Mouse (Mus musculus): ENCODE results near the gene Haao.

Haao gene

DNA sequence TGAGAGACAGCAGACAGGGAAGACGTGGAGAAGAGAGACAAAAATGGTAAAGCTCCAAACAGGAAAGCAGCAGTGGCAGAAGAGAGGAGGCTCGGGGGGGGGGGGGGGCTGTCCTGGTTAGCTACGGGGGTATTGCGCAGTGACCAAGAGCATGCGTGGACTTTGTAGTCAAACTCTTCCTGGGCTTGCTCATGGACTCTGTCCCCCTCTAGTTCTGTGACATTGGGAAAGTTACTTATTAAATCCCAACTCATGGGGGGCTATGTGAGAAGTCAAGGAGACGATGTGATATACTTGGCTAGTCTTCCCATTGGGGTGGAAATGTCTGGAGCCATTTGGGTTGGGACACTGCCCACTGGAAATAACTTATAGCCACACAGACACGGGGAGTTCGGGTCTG lies 2.2 kb downstream of the Haao start:
- in situ Hi-C loops (cut with MboI; ENCODE audit: unreplicated experiment in 2 of 2), result no loop called here

DNA sequence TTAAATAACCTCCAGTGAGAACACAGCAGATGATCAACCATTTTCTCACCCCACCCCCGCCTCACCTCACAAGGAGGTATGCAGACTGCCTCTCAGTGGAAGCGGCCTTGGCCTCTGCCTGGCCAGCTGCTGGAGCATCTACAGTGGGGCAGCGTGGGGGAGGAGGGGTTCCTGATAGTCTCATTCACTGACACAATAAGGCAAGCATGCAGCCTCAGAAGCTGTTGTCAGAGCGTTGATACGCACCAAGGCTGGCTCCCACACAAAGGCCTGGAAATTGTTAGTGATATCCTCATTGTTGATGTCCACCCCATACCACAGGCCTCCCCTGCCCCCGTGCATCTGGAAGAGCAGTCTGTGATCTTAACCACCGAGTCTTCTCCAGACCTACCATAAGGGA lies 4.0 kb downstream of the Haao start:
- in situ Hi-C loops (cut with MboI; ENCODE audit: unreplicated experiment in 2 of 2), result no loop called here

GRCm38 (mm10) chr17:83841011-83841410 lies 6.8 kb downstream of the Haao start:
- in situ Hi-C loops (cut with MboI; ENCODE audit: unreplicated experiment in 2 of 2), result no loop called here

- in situ Hi-C loops (cut with MboI; ENCODE audit: unreplicated experiment in 2 of 2), result no loop called here
Measured at GRCm38 (mm10) chr17:83839132-83839531, 8.6 kb downstream of the Haao start.

GRCm38 (mm10) chr17:83837659-83838190 lies 10.0 kb downstream of the Haao start:
- in situ Hi-C loops (cut with MboI; ENCODE audit: unreplicated experiment in 2 of 2), result no loop called here

GRCm38 (mm10) chr17:83836048-83836447 lies 11.7 kb downstream of the Haao start:
- in situ Hi-C loops (cut with MboI; ENCODE audit: unreplicated experiment in 2 of 2), result no loop called here

- in situ Hi-C loops (cut with MboI; ENCODE audit: unreplicated experiment in 2 of 2), result no loop called here
Measured at GRCm38 (mm10) chr17:83834120-83834519, 13.6 kb downstream of the Haao start.

DNA sequence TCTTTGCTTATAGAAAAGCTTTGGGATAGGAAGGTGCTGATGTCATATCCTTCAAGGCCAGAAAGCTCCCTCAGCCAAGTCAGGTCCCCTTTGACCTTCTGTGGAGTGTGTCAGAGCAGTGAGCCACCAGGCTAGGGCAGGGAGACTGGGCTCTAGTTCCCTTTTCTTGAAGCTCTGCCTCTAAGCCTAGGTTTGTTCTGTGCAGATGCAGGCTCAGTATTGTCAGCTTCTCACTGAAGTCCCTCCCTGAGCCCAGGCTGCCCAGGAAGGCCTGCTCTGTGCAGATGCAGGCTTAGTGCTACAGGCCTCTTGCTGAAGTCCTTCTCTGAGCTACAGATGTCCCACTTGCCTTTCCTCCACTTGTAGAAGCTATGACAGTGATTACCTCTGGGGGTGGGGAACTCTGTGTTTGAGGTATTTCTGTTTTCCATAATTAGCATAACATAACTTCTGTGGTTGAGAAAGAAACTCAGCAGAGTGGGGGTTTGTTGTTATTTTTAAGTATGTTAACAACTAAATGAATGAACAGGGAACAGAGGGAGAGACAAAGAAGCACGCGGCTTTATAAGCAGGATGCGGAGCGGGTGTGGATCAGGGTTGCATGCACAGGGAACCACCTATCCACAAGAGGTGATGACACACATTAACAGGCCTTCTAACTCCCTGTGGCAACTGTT lies 17.0 kb downstream of the Haao start:
- in situ Hi-C loops (cut with MboI; ENCODE audit: unreplicated experiment in 2 of 2), result no loop called here

- in situ Hi-C loops (cut with MboI; ENCODE audit: unreplicated experiment in 2 of 2), result no loop called here
Measured at GRCm38 (mm10) chr17:83829356-83829755, 18.4 kb downstream of the Haao start.

- in situ Hi-C loops (cut with MboI; ENCODE audit: unreplicated experiment in 2 of 2), result loop anchor here in 1 of 2 experiments (25.0 kb wide), 1 partner anchor 187 kb away; the partner anchor contains the start of gene Kcng3
Measured at GRCm38 (mm10) chr17:83823835-83824234, 23.9 kb downstream of the Haao start.

- in situ Hi-C loops (cut with MboI; ENCODE audit: unreplicated experiment in 2 of 2), result loop anchor here in 1 of 2 experiments (25.0 kb wide), 1 partner anchor 185 kb away; the partner anchor contains the start of gene Kcng3
Measured at GRCm38 (mm10) chr17:83821876-83822275, 25.9 kb downstream of the Haao start.

GRCm38 (mm10) chr17:83820701-83821100 lies 27.1 kb downstream of the Haao start:
- in situ Hi-C loops (cut with MboI; ENCODE audit: unreplicated experiment in 2 of 2), result loop anchor here in 1 of 2 experiments (25.0 kb wide), 1 partner anchor 183 kb away; the partner anchor contains the start of gene Kcng3

DNA sequence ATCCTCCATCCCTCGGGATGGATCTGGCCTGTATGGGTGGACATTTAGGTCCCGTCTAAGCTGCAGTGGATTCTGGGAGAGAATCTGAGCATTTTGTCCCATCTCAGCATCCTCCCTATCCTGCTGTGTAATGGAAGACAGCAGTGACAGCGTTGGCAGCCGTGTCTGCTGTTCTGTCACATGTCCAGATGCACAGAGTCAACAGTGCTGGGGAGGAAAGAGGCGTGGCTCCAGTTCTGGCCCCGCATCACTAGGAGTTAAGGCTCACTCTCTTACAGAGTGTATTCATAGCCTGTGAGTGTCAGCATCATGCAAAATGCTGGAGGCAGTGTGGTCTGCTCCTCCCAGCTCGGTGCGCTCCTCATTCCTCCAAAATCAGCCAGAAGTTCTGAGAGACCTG lies 28.3 kb downstream of the Haao start:
- in situ Hi-C loops (cut with MboI; ENCODE audit: unreplicated experiment in 2 of 2), result loop anchor here (10.0 to 25.0 kb wide), 2 partner anchors 182 to 545 kb away; partner anchors contain the start of gene Kcng3 (in 1 of the 2)

DNA sequence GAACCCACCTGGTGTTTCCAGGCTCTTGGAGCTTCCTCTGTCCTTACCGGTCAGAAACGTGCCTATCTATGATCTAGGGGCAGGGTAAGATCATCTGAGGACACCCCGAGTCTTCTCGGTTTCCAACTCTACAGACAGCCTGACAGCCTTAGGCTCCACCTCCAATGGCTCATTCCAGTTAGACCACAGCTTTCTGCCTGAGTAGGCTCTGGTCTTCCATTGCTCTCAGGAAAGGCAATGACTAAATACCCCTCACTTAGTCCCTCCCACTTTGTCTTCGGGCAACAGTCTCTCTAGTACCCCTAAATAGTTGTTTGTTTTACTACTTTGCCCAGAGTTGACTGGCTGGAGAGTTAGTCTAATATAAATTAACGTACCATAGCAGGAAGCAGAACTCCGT lies 30.8 kb downstream of the Haao start:
- in situ Hi-C loops (cut with MboI; ENCODE audit: unreplicated experiment in 2 of 2), result loop anchor here (10.0 to 25.0 kb wide), 2 partner anchors 180 to 542 kb away; partner anchors contain the start of gene Kcng3 (in 1 of the 2)

DNA sequence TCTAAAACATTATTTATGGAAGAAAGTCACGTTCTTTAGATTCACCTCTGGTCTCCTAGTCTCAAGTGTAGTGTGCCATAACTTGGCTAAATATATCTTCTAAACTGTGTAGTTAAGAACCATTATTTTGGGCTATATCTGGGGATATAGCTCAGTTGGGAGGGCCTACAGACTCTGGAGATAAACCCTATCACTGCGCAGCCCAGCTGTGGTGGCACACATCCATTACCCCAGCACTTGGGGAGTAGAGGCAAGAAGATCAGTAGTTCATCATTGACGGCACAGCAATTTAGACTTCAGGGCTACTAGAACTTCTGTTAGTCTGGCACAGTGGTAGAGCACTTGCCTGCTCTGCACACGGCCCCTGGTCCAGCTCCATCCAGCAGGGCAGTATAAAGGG lies 34.7 kb downstream of the Haao start:
- in situ Hi-C loops (cut with MboI; ENCODE audit: unreplicated experiment in 2 of 2), result loop anchor here (10.0 to 25.0 kb wide), 2 partner anchors 176 to 538 kb away; partner anchors contain the start of gene Kcng3 (in 1 of the 2)

- in situ Hi-C loops (cut with MboI; ENCODE audit: unreplicated experiment in 2 of 2), result loop anchor here (10.0 to 25.0 kb wide), 2 partner anchors 175 to 538 kb away; partner anchors contain the start of gene Kcng3 (in 1 of the 2)
Measured at GRCm38 (mm10) chr17:83812200-83812944, 35.4 kb downstream of the Haao start.

DNA sequence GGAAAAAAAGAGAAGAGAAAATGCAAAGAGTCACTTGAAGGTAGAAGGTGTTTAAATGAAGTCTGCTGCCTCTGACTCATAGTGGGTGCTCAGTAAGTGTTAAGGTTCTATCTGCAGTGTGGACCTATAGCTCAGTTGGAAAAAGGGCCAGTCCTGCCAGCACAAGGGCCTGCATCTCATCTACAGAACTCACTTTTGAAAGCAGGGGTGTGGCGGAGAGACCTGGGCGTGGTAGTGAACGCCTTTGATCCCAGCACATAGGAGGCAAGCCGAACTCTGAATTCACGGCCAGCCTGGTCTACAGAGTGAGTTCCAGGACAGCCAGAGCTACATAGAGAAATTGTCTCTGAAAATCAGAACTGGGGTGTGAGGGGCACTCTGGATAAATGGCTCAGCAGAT lies 37.5 kb downstream of the Haao start:
- in situ Hi-C loops (cut with MboI; ENCODE audit: unreplicated experiment in 2 of 2), result loop anchor here (10.0 to 25.0 kb wide), 2 partner anchors 173 to 535 kb away; partner anchors contain the start of gene Kcng3 (in 1 of the 2)

DNA sequence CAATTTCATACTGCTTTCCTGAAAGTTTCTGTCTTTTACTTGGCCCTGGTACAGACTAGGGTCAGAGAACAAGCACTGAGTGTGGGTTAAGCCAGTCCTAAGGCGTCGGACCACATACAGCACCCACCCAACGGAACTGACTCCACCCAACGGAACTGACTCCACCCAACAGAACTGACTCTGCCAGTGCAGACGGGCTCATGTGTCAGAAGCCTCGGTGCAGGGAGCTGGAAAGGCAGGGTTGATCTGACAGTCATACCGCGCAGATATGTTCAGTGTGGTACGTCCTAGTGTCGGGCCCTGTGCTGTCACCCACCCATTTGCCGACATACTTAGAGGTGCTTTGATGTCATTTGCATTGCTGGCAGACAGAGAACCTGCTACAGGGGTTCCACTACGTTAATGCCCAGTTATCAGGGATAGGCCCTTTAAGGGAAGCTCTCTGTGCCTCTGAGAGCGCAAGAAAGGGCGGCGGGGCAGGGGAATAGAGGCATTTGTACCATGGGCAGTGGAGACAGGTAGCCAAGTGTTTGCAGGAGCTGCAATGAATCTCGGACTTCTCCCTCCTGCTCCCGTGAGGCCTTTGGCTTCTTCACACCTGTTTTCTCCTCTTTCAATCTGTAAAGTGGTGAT lies 38.5 kb downstream of the Haao start:
- in situ Hi-C loops (cut with MboI; ENCODE audit: unreplicated experiment in 2 of 2), result loop anchor here (5.0 to 25.0 kb wide), 4 partner anchors 43 to 785 kb away; partner anchors contain the start of gene Kcng3 (in 1 of the 2)

DNA sequence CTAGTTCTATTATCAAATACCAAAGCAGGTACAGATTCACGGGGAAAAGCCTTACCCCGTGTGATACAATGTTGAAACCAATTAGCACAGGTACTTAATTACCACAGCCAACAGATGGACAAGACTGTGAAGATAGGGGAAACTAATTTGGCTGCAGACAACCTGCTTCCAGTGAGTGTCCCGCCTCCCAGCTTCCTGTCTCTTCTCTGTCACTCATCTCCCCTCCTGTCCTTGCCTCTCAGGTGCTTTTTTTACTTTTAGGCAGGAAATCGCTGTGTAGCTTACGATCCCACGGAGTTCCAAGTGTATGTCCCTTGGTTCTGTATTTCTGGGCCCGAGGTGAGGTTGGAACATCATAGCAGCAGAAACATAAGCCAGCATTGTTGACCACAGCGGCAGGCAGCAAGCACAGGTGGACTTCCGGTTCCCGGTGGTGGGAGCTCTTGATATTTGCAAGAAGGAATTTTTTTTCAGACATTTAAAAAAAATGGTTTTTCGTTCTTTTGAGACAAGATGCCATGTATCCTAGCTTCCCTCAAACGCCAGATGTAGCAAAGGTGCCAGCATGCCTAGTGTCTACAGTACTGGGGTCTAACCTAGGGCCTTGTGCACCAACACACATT lies 39.2 kb downstream of the Haao start:
- in situ Hi-C loops (cut with MboI; ENCODE audit: unreplicated experiment in 2 of 2), result loop anchor here (5.0 to 25.0 kb wide), 4 partner anchors 44 to 784 kb away; partner anchors contain the start of gene Kcng3 (in 1 of the 2)
